Mouse (Mus musculus) layer of hippocampus, postnatal 25 days (tissue): ENCODE data around the gene Vmn2r105. TPM values are rescaled to one million over a fixed set of nuclear protein-coding genes. Genes with fewer than 3 reads are reported as not detected.

ENCODE experiments used
- DNase-seq, 2 experiments: peaks; one replicate each; pipeline ENCODE4 v3.0.0; 2022; ENCODE audit warnings: mixed read lengths in 2 of 2, low spot score in 1 of 2; ENCODE audit errors: extremely low spot score in 1 of 2
- total RNA-seq, 2 experiments: library from RNA; stranded (reverse); gene quantifications; 2 replicates each; pipeline ENCODE4 v1.2.3; 2021

Gene Vmn2r105
- total RNA-seq = not detected

- no peak for DNase-seq
These were observed at the start of gene Vmn2r105 for GRCm38 (mm10) chr17:20234952-20235351. TSS of gene Vmn2r105 (minus strand) at chr17:20235052.

GRCm38 (mm10) chr17:20255522-20255921 lies 20.7 kb upstream of the Vmn2r105 start:
- DNase-seq = no peak

- no peak for DNase-seq
These were observed 51.9 kb downstream of the Vmn2r105 start, which contains the start of gene Fpr-rs6 for GRCm38 (mm10) chr17:20182997-20183396. TSS of gene Fpr-rs6 (minus strand) at chr17:20183097.

Other genes with a start within 250 kb of the Vmn2r105 start
- not detected for gene Vmn2r104, start 186.7 kb downstream of the Vmn2r105 start, total RNA-seq
- not detected for gene Fpr-rs7, start 120.8 kb downstream of the Vmn2r105 start, total RNA-seq
- gene Fpr-rs6, start 52.0 kb downstream of the Vmn2r105 start, total RNA-seq = not detected
- not detected for gene Vmn2r106, start 50.5 kb upstream of the Vmn2r105 start, total RNA-seq
- gene Vmn2r107, start 110.2 kb upstream of the Vmn2r105 start, total RNA-seq = not detected
- gene Vmn1r224, start 179.1 kb upstream of the Vmn2r105 start, total RNA-seq = not detected
- not detected for gene Vmn2r108, start 246.3 kb upstream of the Vmn2r105 start, total RNA-seq